Mouse (Mus musculus) duodenum, adult 2 months (tissue): Measurements from ENCODE around the gene B4galnt3. TPM values are rescaled to one million over a fixed set of nuclear protein-coding genes. Genes with fewer than 3 reads are reported as not detected.

ENCODE experiments used
- polyA plus RNA-seq: library from polyadenylated mRNA; depleted of rRNA; stranded (reverse); fragments of >200 nt; gene quantifications from 2 replicates; pipeline ENCODE4 v1.2.3, GENCODE M21; 2012; ENCODE audit warnings: low replicate concordance; rRNA removed

Gene B4galnt3
- 12.9 and 15.0 TPM in 2 replicates for polyA plus RNA-seq

GRCm38 (mm10) chr6:120294056-120294784 lies at the start of gene B4galnt3, which contains the start of gene D330020A13Rik:
Gene B4galnt3, minus strand, starts transcription at chr6:120294559.
Gene D330020A13Rik, plus strand, starts transcription at chr6:120294364.

Other genes starting within 250 kb of the B4galnt3 start
- gene Ninj2, start 201.2 kb downstream of the B4galnt3 start, polyA plus RNA-seq, result 0.28 TPM in 1 of 2 replicates, not detected in the other
- gene D330020A13Rik, start 195 bp downstream of the B4galnt3 start, polyA plus RNA-seq, result 0.20 and 0.49 TPM in 2 replicates
- 0.27 and 0.71 TPM in 2 replicates for gene Kdm5a, start 69.6 kb upstream of the B4galnt3 start, polyA plus RNA-seq
- 0.19 and 1.7 TPM in 2 replicates for gene Ccdc77, start 69.8 kb upstream of the B4galnt3 start, polyA plus RNA-seq
- 8.5 and 15.7 TPM in 2 replicates for gene Il17ra, start 168.7 kb upstream of the B4galnt3 start, polyA plus RNA-seq
- 0.04 TPM in 1 of 2 replicates, not detected in the other for gene Tmem121b, start 199.2 kb upstream of the B4galnt3 start, polyA plus RNA-seq
- gene Hdhd5, start 236.8 kb upstream of the B4galnt3 start, polyA plus RNA-seq, result 7.5 and 9.5 TPM in 2 replicates